Mouse (Mus musculus) cerebellum, adult 2 months (tissue): Measurements from ENCODE around the gene Vwa5b1.

Experiments used
- CTCF ChIP-seq: fragments of 200-500 bp; IDR thresholded peaks from 2 replicates; pipeline ENCODE4 v1.5.1; 2011; ENCODE audit warnings: low read depth, mild to moderate bottlenecking, control low read depth, low read length, moderate library complexity, borderline replicate concordance; ENCODE audit not compliant: insufficient read depth
- POLR2A ChIP-seq: fragments of 200-500 bp; IDR thresholded peaks from 2 replicates; pipeline ENCODE4 v1.6.1; 2011; ENCODE audit warnings: low read length, control low read depth, borderline replicate concordance; ENCODE audit not compliant: insufficient read depth

DNA sequence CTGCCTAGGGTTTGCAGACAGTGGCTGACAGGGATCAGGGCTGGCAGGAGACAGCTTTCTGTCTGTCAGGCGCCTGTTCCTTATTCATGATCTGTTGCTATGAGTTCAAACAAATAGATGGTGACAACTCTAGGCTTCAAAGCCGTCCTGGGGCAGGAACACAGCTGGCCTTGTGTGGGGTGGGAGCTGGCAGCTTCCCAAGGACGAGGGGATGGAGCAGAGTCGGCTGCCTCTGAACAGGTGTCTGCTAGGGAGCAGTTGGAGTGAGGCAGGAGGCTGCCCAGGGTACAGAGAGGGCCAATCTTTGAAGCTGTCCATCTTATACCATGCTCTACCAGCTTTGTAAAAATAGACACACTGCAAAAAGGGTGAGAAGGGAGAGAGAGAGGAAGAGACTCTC is 6.6 kb upstream of the Vwa5b1 start:
- no peak for TF ChIP-seq CTCF
- TF ChIP-seq POLR2A: no peak
